Mouse (Mus musculus) intestine, postnatal 0 days (tissue): ENCODE measurements around the gene Olfr251. TPM values are rescaled to one million over a fixed set of nuclear protein-coding genes. Genes with fewer than 3 reads are reported as not detected.
"Not testable (repeated sequence)": the region's sequence is repeated elsewhere in the genome, so short reads cannot be mapped to it uniquely, and the experiment has no call there.

Experiments
- ATAC-seq: fragments of 200-750 bp; cut with Nextera tagmentation; 2 replicates; pipeline ENCODE4 v1.8.0; 2017; ENCODE audit warnings: mild to moderate bottlenecking, moderate TSS enrichment, moderate library complexity
- H3K27ac ChIP-seq: fragments of 300-500 bp; sonication (generic); 2 replicates; pipeline ENCODE4 v1.5.1; 2014; ENCODE audit warnings: mild to moderate bottlenecking, low read depth, low read length, moderate library complexity
- H3K27me3 ChIP-seq: fragments of 300-500 bp; sonication (generic); replicated peaks from 2 replicates; pipeline ENCODE4 v1.6.1; 2014; ENCODE audit warnings: low read length, mixed read lengths; ENCODE audit not compliant: control insufficient read depth, insufficient read depth
- H3K36me3 ChIP-seq: fragments of 300-500 bp; sonication (generic); 2 replicates; pipeline ENCODE4 v1.6.1; 2014; ENCODE audit warnings: mild to moderate bottlenecking, moderate library complexity; ENCODE audit not compliant: control insufficient read depth, insufficient read depth
- H3K4me1 ChIP-seq: fragments of 300-500 bp; sonication (generic); replicated peaks from 2 replicates; pipeline ENCODE4 v1.6.1; 2014; ENCODE audit warnings: antibody characterized with exemption, low read length, mixed read lengths; ENCODE audit not compliant: control insufficient read depth, insufficient read depth
- H3K4me2 ChIP-seq: fragments of 300-500 bp; sonication (generic); replicated peaks from 2 replicates; pipeline ENCODE4 v1.6.1; 2014; ENCODE audit warnings: low read depth, mild to moderate bottlenecking, moderate library complexity
- H3K4me3 ChIP-seq: fragments of 300-500 bp; sonication (generic); 2 replicates; pipeline ENCODE4 v1.5.1; 2014; ENCODE audit warnings: low read depth, low read length
- H3K9ac ChIP-seq: fragments of 300-500 bp; sonication (generic); 2 replicates; pipeline ENCODE4 v1.6.1; 2014; ENCODE audit warnings: mild to moderate bottlenecking, low read depth, low read length
- H3K9me3 ChIP-seq: fragments of 300-500 bp; sonication (generic); 2 replicates; pipeline ENCODE4 v1.6.1; 2016; ENCODE audit warnings: mixed run types; ENCODE audit not compliant: control insufficient read depth
- CTCF ChIP-seq: sonication (generic); IDR thresholded peaks from 2 replicates; pipeline ENCODE4 v1.5.1; 2016; ENCODE audit warnings: low read depth, mild to moderate bottlenecking, control low read depth, antibody characterized with exemption, moderate library complexity
- WGBS: fragments of 180-500 bp; shearing (Covaris S2); extraction: QIAGEN DNeasy Blood & Tissue Kit; methylation state at CpG from one replicate; pipeline ENCODE4 v1.1.7; 2014; 5-methylcytosine and 5-hydroxymethylcytosine counted together
- polyA plus RNA-seq: library from polyadenylated mRNA; unstranded; fragments of >200 nt; fragmentation: Nextera tagmentation; extraction: Ambion mirVana; gene quantifications from 2 replicates; pipeline ENCODE4 v1.2.1, GENCODE M21; 2015

The Olfr251 gene
- not detected in 2 replicates for polyA plus RNA-seq

GRCm38 (mm10) chr9:38376786-38377185, at the start of gene Olfr251:
Olfr251 (plus strand) TSS chr9:38377086.
- Histone ChIP-seq H3K4me1 (no peaks in the 10 kb centered on the region), H3K27me3 (no peaks in the 10 kb centered on the region), H3K4me3 (no peak within 1 kb of the TSS), H3K4me2 (no peak within 1 kb of the TSS), H3K27ac (no peak within 1 kb of the TSS), H3K36me3 (no peaks in the 10 kb centered on the region), H3K9me3 (no peaks in the 10 kb centered on the region), H3K9ac (no peak within 1 kb of the TSS)
- no peak for ATAC-seq
- TF ChIP-seq CTCF: no peak
- WGBS: 56% methylated on average over 2 of the region's 2 CpGs

GRCm38 (mm10) chr9:38328760-38329159, 48.1 kb upstream of the Olfr251 start, which contains the start of gene Olfr25:
Olfr25 (plus strand) TSS chr9:38329060.
- Histone ChIP-seq H3K27ac (no peak within 1 kb of the TSS), H3K4me3 (no peak within 1 kb of the TSS), H3K27me3 (no peaks in the 10 kb centered on the region), H3K4me1 (no peaks in the 10 kb centered on the region), H3K4me2 (no peak within 1 kb of the TSS), H3K9ac (no peak within 1 kb of the TSS), H3K36me3 (no peaks in the 10 kb centered on the region), H3K9me3 (no peaks in the 10 kb centered on the region)
- TF ChIP-seq CTCF: no peak
- ATAC-seq: no peak
- 81% methylated on average over 3 of the region's 3 CpGs for WGBS

GRCm38 (mm10) chr9:38348111-38348510, 28.8 kb upstream of the Olfr251 start, which contains the start of gene Olfr898:
Olfr898 (plus strand) TSS chr9:38348411.
- no peak within 1 kb of the TSS for H3K9ac ChIP-seq
- no peaks in the 10 kb centered on the region for H3K27me3 ChIP-seq
- 92% methylated on average over 4 of the region's 4 CpGs for WGBS
- no peaks in the 10 kb centered on the region for H3K9me3 ChIP-seq
- ATAC-seq: no peak
- H3K4me2 ChIP-seq: no peak within 1 kb of the TSS
- H3K36me3 ChIP-seq: no peaks in the 10 kb centered on the region
- no peak within 1 kb of the TSS for H3K27ac ChIP-seq
- no peak within 1 kb of the TSS for H3K4me3 ChIP-seq
- TF ChIP-seq CTCF: no peak
- no peaks in the 10 kb centered on the region for H3K4me1 ChIP-seq

GRCm38 (mm10) chr9:38366596-38366995, 10.3 kb upstream of the Olfr251 start, which contains the start of gene Olfr250:
Olfr250 (plus strand) TSS chr9:38366896.
- no peak within 1 kb of the TSS for H3K27ac ChIP-seq
- H3K9me3 ChIP-seq: no peaks in the 10 kb centered on the region
- 96% methylated on average over 2 of the region's 2 CpGs for WGBS
- no peaks in the 10 kb centered on the region for H3K36me3 ChIP-seq
- H3K4me2 ChIP-seq: no peak within 1 kb of the TSS
- no peaks in the 10 kb centered on the region for H3K27me3 ChIP-seq
- H3K4me1 ChIP-seq: no peaks in the 10 kb centered on the region
- no peak within 1 kb of the TSS for H3K4me3 ChIP-seq
- H3K9ac ChIP-seq: no peak within 1 kb of the TSS
- TF ChIP-seq CTCF: no peak
- no peak for ATAC-seq

- no peak within 1 kb of the TSS for H3K9ac ChIP-seq
- 65% methylated on average over 1 of the region's 1 CpGs for WGBS
- no peak for ATAC-seq
Observed at GRCm38 (mm10) chr9:38401398-38401797, 24.5 kb downstream of the Olfr251 start, which contains the start of gene Olfr147. Olfr147 (plus strand) TSS chr9:38401698.

GRCm38 (mm10) chr9:38407502-38407901, 30.6 kb downstream of the Olfr251 start:
- ATAC-seq, H3K9ac ChIP-seq, H3K4me3 ChIP-seq, H3K4me2 ChIP-seq, H3K27me3 ChIP-seq, H3K9me3 ChIP-seq, H3K4me1 ChIP-seq, H3K36me3 ChIP-seq, H3K27ac ChIP-seq: not testable (repeated sequence)
- WGBS: 93% methylated on average over 3 of the region's 3 CpGs

More at GRCm38 (mm10) chr9:38401398-38401797, 24.5 kb downstream of the Olfr251 start, which contains the start of gene Olfr147:
- H3K36me3 ChIP-seq: no peaks in the 10 kb centered on the region
- H3K4me2 ChIP-seq: no peak within 1 kb of the TSS
- TF ChIP-seq CTCF: no peak
- H3K4me3 ChIP-seq: no peak within 1 kb of the TSS
- no peaks in the 10 kb centered on the region for H3K9me3 ChIP-seq
- H3K4me1 ChIP-seq: no peaks in the 10 kb centered on the region
- H3K27me3 ChIP-seq: no peaks in the 10 kb centered on the region
- H3K27ac ChIP-seq: no peak within 1 kb of the TSS

- H3K4me1 ChIP-seq, H3K9ac ChIP-seq, H3K27ac ChIP-seq, H3K4me2 ChIP-seq, H3K36me3 ChIP-seq, ATAC-seq, H3K9me3 ChIP-seq, H3K4me3 ChIP-seq, H3K27me3 ChIP-seq: not testable (repeated sequence)
- WGBS: 88% methylated on average over 14 of the region's 14 CpGs
Observed at GRCm38 (mm10) chr9:38413502-38413901, 36.6 kb downstream of the Olfr251 start.
